Mouse (Mus musculus) heart, adult 2 months (tissue): ENCODE results near the gene Cpb2.

ENCODE experiments used
- CTCF ChIP-seq: fragments of 200-600 bp; IDR thresholded peaks from 2 replicates; pipeline ENCODE4 v1.8.1; 2022; ENCODE audit warnings: antibody characterized with exemption, mild to moderate bottlenecking, moderate library complexity
- EP300 ChIP-seq: fragments of 200-500 bp; IDR thresholded peaks from 2 replicates; pipeline ENCODE4 v1.6.1; 2011; ENCODE audit warnings: low read depth, low read length, control low read depth; ENCODE audit not compliant: insufficient read depth
- POLR2A ChIP-seq: fragments of 200-500 bp; IDR thresholded peaks from 2 replicates; pipeline ENCODE4 v1.6.1; 2011; ENCODE audit warnings: mild to moderate bottlenecking, low read depth, low read length, control low read depth; ENCODE audit not compliant: insufficient read depth

GRCm38 (mm10) chr14:75246024-75247000 lies 4.2 kb downstream of the Cpb2 start:
- no peak for TF ChIP-seq CTCF
- no peak for TF ChIP-seq EP300
- no peak for TF ChIP-seq POLR2A
